ENCODE assay signal across 8 mouse cellular contexts in genomic region chr6:116337466-116337834, GRCm38 (mm10). TPM values are rescaled to one million over a fixed set of nuclear protein-coding genes. Genes with fewer than 3 reads are reported as not detected.
DNase-seq lines count a peak whose midpoint lies in the region; ATAC-seq and TF ChIP-seq lines count a peak whose summit lies in the region.

No protein-coding gene starts in this region.

- no peak for TF ChIP-seq CTCF in cortical plate, adult 2 months (IDR thresholded peaks at IDR 0.05; ENCODE audit: extremely low read depth, insufficient read depth, low read length)
- no peak for TF ChIP-seq CTCF in midbrain, postnatal 0 days (IDR thresholded peaks at IDR 0.05)

- peak overlapping the region; percentile 86 for H3K9ac ChIP-seq in kidney, embryonic 16.5 days (replicated peaks; ENCODE audit: low read length)
- peak overlapping the region; percentile 95 for H3K9ac ChIP-seq in hindbrain, embryonic 16.5 days (ENCODE audit: low read depth, low read length)
- peak overlapping the region; percentile 89 for H3K9ac ChIP-seq in midbrain, postnatal 0 days (replicated peaks; ENCODE audit: low read length, poor library complexity, severe bottlenecking)

- DNase-seq in kidney, adult 8-10 months, result no peak
- no peak for DNase-seq in midbrain, postnatal 0 days (ENCODE audit: low spot score)
- no peak for DNase-seq in gastrocnemius, adult 8-10 months (ENCODE audit: low spot score in 2 of 2)

- ATAC-seq in kidney, embryonic 16.5 days (ENCODE audit: low FRiP score, low TSS enrichment), result peak; percentile 35
- ATAC-seq in hindbrain, embryonic 16.5 days, result no peak
- no peak for ATAC-seq in midbrain, postnatal 0 days (ENCODE audit: low FRiP score)
- ATAC-seq in activated CD4-positive, CD25-positive, alpha-beta regulatory T cell, adult 4 months, result no peak
- ATAC-seq in megakaryocyte progenitor cell, adult 5-6 weeks (replicated peaks; ENCODE audit: poor library complexity), result no peak

- H3K4me1 ChIP-seq in kidney, embryonic 16.5 days (ENCODE audit: insufficient read depth, low read length), result peaks cover 5% of the 10 kb centered on the region; the same call in 1 of the 2 replicates
- H3K4me1 ChIP-seq in cortical plate, adult 2 months (ENCODE audit: control insufficient read depth, insufficient read depth, low read length), result 0 out of 2 replicates have a peak, but pooled peaks cover 2% of the 10 kb centered on the region
- peaks cover 14% of the 10 kb centered on the region for H3K4me1 ChIP-seq in hindbrain, embryonic 16.5 days (ENCODE audit: control insufficient read depth, insufficient read depth, low read depth, low read length)
- 0 out of 2 replicates have a peak, but pooled peaks cover 9% of the 10 kb centered on the region for H3K4me1 ChIP-seq in midbrain, postnatal 0 days (ENCODE audit: insufficient read depth, low read length)

- TF ChIP-seq POLR2A in cortical plate, adult 2 months (IDR thresholded peaks at IDR 0.05; ENCODE audit: extremely low read depth, insufficient read depth, low read length), result no peak

- H3K4me2 ChIP-seq in kidney, embryonic 16.5 days (replicated peaks; ENCODE audit: low read depth, low read length), result peak overlapping the region; percentile 64
- peak overlapping the region; percentile 70 for H3K4me2 ChIP-seq in hindbrain, embryonic 16.5 days (ENCODE audit: low read length)
- H3K4me2 ChIP-seq in midbrain, postnatal 0 days (ENCODE audit: low read depth, low read length, poor library complexity, severe bottlenecking), result peak overlapping the region; percentile 61

- H3K27ac ChIP-seq in kidney, embryonic 16.5 days (ENCODE audit: low read length), result no peak overlapping the region
- H3K27ac ChIP-seq in cortical plate, adult 2 months (ENCODE audit: insufficient read depth, low read length), result no peak overlapping the region
- H3K27ac ChIP-seq in hindbrain, embryonic 16.5 days (ENCODE audit: low read depth, low read length), result peak overlapping the region; percentile 88
- peak overlapping the region; percentile 76 for H3K27ac ChIP-seq in midbrain, postnatal 0 days (ENCODE audit: low read depth, low read length)

- H3K4me3 ChIP-seq in kidney, embryonic 16.5 days (ENCODE audit: low read length), result peak overlapping the region; percentile 96
- H3K4me3 ChIP-seq in cortical plate, adult 2 months (ENCODE audit: insufficient read depth, low read length), result peak overlapping the region; percentile 61
- peak overlapping the region; percentile 100 for H3K4me3 ChIP-seq in hindbrain, embryonic 16.5 days (ENCODE audit: low read length)
- H3K4me3 ChIP-seq in midbrain, postnatal 0 days (ENCODE audit: low read depth, low read length), result peak overlapping the region; percentile 92

- H3K27me3 ChIP-seq in kidney, embryonic 16.5 days (ENCODE audit: insufficient read depth, low read length), result 0 out of 2 replicates have a peak, but pooled peaks cover 3% of the 10 kb centered on the region
- no peaks in the 10 kb centered on the region; the same call in 1 of the 2 replicates for H3K27me3 ChIP-seq in hindbrain, embryonic 16.5 days (replicated peaks; ENCODE audit: control insufficient read depth, insufficient read depth, low read length)
- H3K27me3 ChIP-seq in midbrain, postnatal 0 days (ENCODE audit: insufficient read depth, low read length), result no peaks in the 10 kb centered on the region

- WGBS in kidney, embryonic 16.5 days, result 2% methylated on average over 7 of the region's 7 CpGs
- 4% methylated on average over 7 of the region's 7 CpGs for WGBS in hindbrain, embryonic 16.5 days
- 2% methylated on average over 7 of the region's 7 CpGs for WGBS in midbrain, postnatal 0 days

- H3K9me3 ChIP-seq in kidney, embryonic 16.5 days (ENCODE audit: low read length), result no peaks in the 10 kb centered on the region
- H3K9me3 ChIP-seq in hindbrain, embryonic 16.5 days (ENCODE audit: control insufficient read depth, low read length), result no peaks in the 10 kb centered on the region; the same call in 1 of the 2 replicates
- H3K9me3 ChIP-seq in midbrain, postnatal 0 days (ENCODE audit: low read length), result no peaks in the 10 kb centered on the region

- 0 out of 2 replicates have a peak, but pooled peaks cover 4% of the 10 kb centered on the region for H3K36me3 ChIP-seq in kidney, embryonic 16.5 days (ENCODE audit: insufficient read depth, low read length)
- no peaks in the 10 kb centered on the region for H3K36me3 ChIP-seq in hindbrain, embryonic 16.5 days (ENCODE audit: control insufficient read depth, insufficient read depth, low read length)
- H3K36me3 ChIP-seq in midbrain, postnatal 0 days (ENCODE audit: insufficient read depth, low read length), result no peaks in the 10 kb centered on the region

RNA-seq across cellular contexts. Expression of gene March8, which starts 0.4 kb away (rescaled TPM):
- polyA plus RNA-seq in kidney, embryonic 16.5 days (2015; fragmentation: Nextera tagmentation; extraction: Ambion mirVana), result 40.9 and 42.9 TPM in 2 replicates
- polyA plus RNA-seq in cortical plate, adult 2 months (2012; rRNA removed), result 56.6 and 61.6 TPM in 2 replicates
- polyA plus RNA-seq in hindbrain, embryonic 16.5 days (2015; fragmentation: Nextera tagmentation; extraction: Ambion mirVana), result 58.0 and 63.4 TPM in 2 replicates
- total RNA-seq in midbrain, postnatal 0 days (2014; rRNA removed), result 90.9 and 120 TPM in 2 replicates
- polyA plus RNA-seq in midbrain, postnatal 0 days (2015; fragmentation: Nextera tagmentation; extraction: Ambion mirVana), result 34.2 and 38.2 TPM in 2 replicates
- polyA plus RNA-seq in activated CD4-positive, CD25-positive, alpha-beta regulatory T cell, adult 4 months (2017; shearing (Covaris generic)), result under 1 TPM; 0.13 to 0.40 TPM
- total RNA-seq in gastrocnemius, adult 8-10 months (2022), result 10 to 100 TPM; 24.6 to 36.1 (median 30.6) TPM
- total RNA-seq in megakaryocyte progenitor cell, adult 5-6 weeks (2015), result 11.1 and 15.6 TPM in 2 replicates
- total RNA-seq in megakaryocyte progenitor cell, adult 5-6 weeks (2017), result 18.1 and 29.2 TPM in 2 replicates

Comparison
In these comparisons a context has a peak if more than half of its experiments do, and no peak if none do; other contexts are left out.
1. H3K27ac ChIP-seq: peak in hindbrain, embryonic 16.5 days (single experiment) and midbrain, postnatal 0 days (single experiment); none in kidney, embryonic 16.5 days (single experiment) and cortical plate, adult 2 months (single experiment).
2. RNA of gene March8, which starts 0.4 kb away (polyA plus RNA-seq): 56.6 to 61.6 TPM in cortical plate, adult 2 months, 58.0 to 63.4 TPM in hindbrain, embryonic 16.5 days, 40.9 to 42.9 TPM in kidney, embryonic 16.5 days and 34.2 to 38.2 TPM in midbrain, postnatal 0 days; 0.13 to 0.40 TPM in activated CD4-positive, CD25-positive, alpha-beta regulatory T cell, adult 4 months; every median in the first group is over 10 times any median in the second.
3. Peak in every context shown above with its lines, with median percentiles within 50 percentile points of each other: H3K4me2 ChIP-seq, H3K4me3 ChIP-seq and H3K9ac ChIP-seq.